Comparison of ENCODE assay signal across 10 mouse cellular contexts in genomic region chr5:148980607-148981006, GRCm38 (mm10). TPM values are rescaled to one million over a fixed set of nuclear protein-coding genes. Genes with fewer than 3 reads are reported as not detected.
DNase-seq lines count a peak whose midpoint lies in the region; ATAC-seq and TF ChIP-seq lines count a peak whose summit lies in the region.
"Had no signal": no experiment of that assay in that cellular context is flagged by ENCODE, and none has a peak within 500 bp of the region (broad histone marks: within the 10 kb centered on the region; RNA-seq: fewer than 3 reads in every experiment).

No protein-coding gene starts in this region.

- WGBS in heart, embryonic 14.5 days, result 45% methylated on average over 6 of the region's 6 CpGs
- WGBS in liver, embryonic 15.5 days (ENCODE audit: insufficient replicate concordance), result 46% methylated on average over 6 of the region's 6 CpGs
- 59% methylated on average over 6 of the region's 6 CpGs for WGBS in midbrain, postnatal 0 days

- TF ChIP-seq CTCF in midbrain, postnatal 0 days (IDR thresholded peaks at IDR 0.05), result no peak

- H3K27me3 ChIP-seq in heart, embryonic 14.5 days (ENCODE audit: control insufficient read depth, insufficient read depth, low read length), result no peaks in the 10 kb centered on the region
- H3K27me3 ChIP-seq in liver, embryonic 15.5 days, result no peaks in the 10 kb centered on the region
- no peaks in the 10 kb centered on the region for H3K27me3 ChIP-seq in midbrain, postnatal 0 days (ENCODE audit: insufficient read depth, low read length)

- no peak overlapping the region for H3K27ac ChIP-seq in heart, embryonic 14.5 days (replicated peaks in 1 of 2; ENCODE audit: control insufficient read depth in 1 of 2, insufficient read depth in 1 of 2, low read depth in 2 of 2, low read length in 2 of 2)
- no peak overlapping the region for H3K27ac ChIP-seq in liver, embryonic 15.5 days (replicated peaks)
- no peak overlapping the region for H3K27ac ChIP-seq in midbrain, postnatal 0 days (ENCODE audit: low read depth, low read length)

- H3K36me3 ChIP-seq in heart, embryonic 14.5 days (ENCODE audit: control insufficient read depth, insufficient read depth, low read length), result no peaks in the 10 kb centered on the region
- H3K36me3 ChIP-seq in liver, embryonic 15.5 days (replicated peaks), result no peaks in the 10 kb centered on the region
- no peaks in the 10 kb centered on the region for H3K36me3 ChIP-seq in midbrain, postnatal 0 days (ENCODE audit: insufficient read depth, low read length)

- H3K9ac ChIP-seq in heart, embryonic 14.5 days (ENCODE audit: low read length), result no peak overlapping the region
- H3K9ac ChIP-seq in liver, embryonic 15.5 days, result no peak overlapping the region
- no peak overlapping the region for H3K9ac ChIP-seq in midbrain, postnatal 0 days (replicated peaks; ENCODE audit: low read length, poor library complexity, severe bottlenecking)

- intact Hi-C loops in heart, postnatal 25 days (cut with DNase I), result no loop called here

- peaks cover 8% of the 10 kb centered on the region; the same call in 1 of the 2 replicates for H3K9me3 ChIP-seq in heart, embryonic 14.5 days (ENCODE audit: control insufficient read depth, low read length)
- no peaks in the 10 kb centered on the region for H3K9me3 ChIP-seq in liver, embryonic 15.5 days (replicated peaks)
- H3K9me3 ChIP-seq in midbrain, postnatal 0 days (ENCODE audit: low read length), result no peaks in the 10 kb centered on the region

- no peak overlapping the region for H3K4me2 ChIP-seq in heart, embryonic 14.5 days (ENCODE audit: low read length)
- no peak overlapping the region for H3K4me2 ChIP-seq in liver, embryonic 15.5 days
- no peak overlapping the region for H3K4me2 ChIP-seq in midbrain, postnatal 0 days (ENCODE audit: low read depth, low read length, poor library complexity, severe bottlenecking)

- no peak overlapping the region for H3K4me3 ChIP-seq in heart, embryonic 14.5 days (ENCODE audit: control insufficient read depth in 1 of 2, insufficient read depth in 1 of 2, low read depth in 1 of 2, low read length in 2 of 2)
- H3K4me3 ChIP-seq in liver, embryonic 15.5 days (replicated peaks), result no peak overlapping the region
- no peak overlapping the region for H3K4me3 ChIP-seq in midbrain, postnatal 0 days (ENCODE audit: low read depth, low read length)
- H3K4me3 ChIP-seq: megakaryocyte, embryonic 14.5 days had no signal

- peaks cover 14 to 15% of the 10 kb centered on the region in 2 experiments for H3K4me1 ChIP-seq in heart, embryonic 14.5 days (ENCODE audit: control insufficient read depth in 2 of 2, insufficient read depth in 2 of 2, low read length in 2 of 2)
- H3K4me1 ChIP-seq in liver, embryonic 15.5 days (replicated peaks), result peaks cover 29% of the 10 kb centered on the region
- H3K4me1 ChIP-seq in midbrain, postnatal 0 days (ENCODE audit: insufficient read depth, low read length), result no peaks in the 10 kb centered on the region; the same call in 1 of the 2 replicates

- 0 out of 2 replicates have a peak, but pooled peaks have one; percentile 13 for ATAC-seq in heart, embryonic 14.5 days (ENCODE audit: insufficient number of reproducible peaks, insufficient read depth, low FRiP score, low read depth)
- peak; percentile 65 for ATAC-seq in liver, embryonic 15.5 days (ENCODE audit: insufficient read depth)
- ATAC-seq in midbrain, postnatal 0 days (ENCODE audit: low FRiP score), result no peak

- no peak for DNase-seq in heart, postnatal 25 days (ENCODE audit: low spot score)
- peak; percentile 73 to 78 for DNase-seq in B cell, adult 2 months
- DNase-seq in c-Kit-negative CD71-positive TER-119-positive erythroid progenitor cells, embryonic 14.5 days (ENCODE audit: low read depth, low spot score), result peak; percentile 28
- DNase-seq in thymus, adult 18-20 months, result no peak
- no peak for DNase-seq in urinary bladder, adult 2 months (ENCODE audit: low spot score)
- no peak for DNase-seq in midbrain, postnatal 0 days (ENCODE audit: low spot score)
- DNase-seq: gastrocnemius, postnatal 14 days had no signal

RNA-seq across cellular contexts. Expression of gene Gm42791, which starts 14.3 kb away (rescaled TPM):
- 1.4 TPM in 1 of 2 replicates, not detected in the other for polyA plus RNA-seq in heart, embryonic 14.5 days (2014; fragmentation: Nextera tagmentation; extraction: Ambion mirVana)
- total RNA-seq in heart, postnatal 25 days (2021), result 1 to 10 TPM; 5.8 to 6.2 TPM
- polyA plus RNA-seq in liver, embryonic 15.5 days (2015; fragmentation: Nextera tagmentation; extraction: Ambion mirVana), result 1.1 TPM in 1 of 2 replicates, not detected in the other
- polyA plus RNA-seq in urinary bladder, adult 2 months (2012; rRNA removed), result not detected in 2 replicates
- total RNA-seq in midbrain, postnatal 0 days (2014; rRNA removed), result not detected in 2 replicates
- polyA plus RNA-seq in midbrain, postnatal 0 days (2015; fragmentation: Nextera tagmentation; extraction: Ambion mirVana), result 2.1 and 3.1 TPM in 2 replicates

RNA-seq across cellular contexts. Expression of gene Katnal1, which starts 51.5 kb away (rescaled TPM):
- polyA plus RNA-seq in heart, embryonic 14.5 days (2014; fragmentation: Nextera tagmentation; extraction: Ambion mirVana), result 12.3 and 15.6 TPM in 2 replicates
- 1 to 10 TPM; 9.2 to 9.9 TPM for total RNA-seq in heart, postnatal 25 days (2021)
- 8.1 and 9.0 TPM in 2 replicates for polyA plus RNA-seq in liver, embryonic 15.5 days (2015; fragmentation: Nextera tagmentation; extraction: Ambion mirVana)
- polyA plus RNA-seq in urinary bladder, adult 2 months (2012; rRNA removed), result 6.3 and 7.8 TPM in 2 replicates
- 38.0 and 51.1 TPM in 2 replicates for total RNA-seq in midbrain, postnatal 0 days (2014; rRNA removed)
- polyA plus RNA-seq in midbrain, postnatal 0 days (2015; fragmentation: Nextera tagmentation; extraction: Ambion mirVana), result 23.6 and 31.4 TPM in 2 replicates

Comparison
In these comparisons a context has a peak if more than half of its experiments do, and no peak if none do; other contexts are left out.
1. DNase-seq: peak in B cell, adult 2 months (2 of 2) and c-Kit-negative CD71-positive TER-119-positive erythroid progenitor cells, embryonic 14.5 days (single experiment); none in heart, postnatal 25 days (single experiment), thymus, adult 18-20 months (0 of 2), urinary bladder, adult 2 months (single experiment) and midbrain, postnatal 0 days (single experiment).